Mouse (Mus musculus) brain, embryonic 14.5 days (tissue): ENCODE results near the gene Pde4b.

Source experiments
- CTCF ChIP-seq: fragments of 200-500 bp; IDR thresholded peaks from 2 replicates; pipeline ENCODE4 v1.5.1; 2012; ENCODE audit warnings: inconsistent platforms, mild to moderate bottlenecking, moderate library complexity, borderline replicate concordance; ENCODE audit not compliant: insufficient read depth, insufficient read length; ENCODE audit errors: extremely low read depth
- POLR2A ChIP-seq: fragments of 200-500 bp; IDR thresholded peaks from 2 replicates; pipeline ENCODE4 v1.6.1; 2012; ENCODE audit warnings: mild to moderate bottlenecking, inconsistent platforms, borderline replicate concordance; ENCODE audit not compliant: poor library complexity, insufficient read depth, insufficient read length, severe bottlenecking; ENCODE audit errors: extremely low read depth

GRCm38 (mm10) chr4:102618609-102619008 is 531.3 kb downstream of the Pde4b start:
- no peak for TF ChIP-seq POLR2A
- TF ChIP-seq CTCF: no peak
